Mouse (Mus musculus): ENCODE results near the gene Nfix.

- TF ChIP-seq CTCF (IDR thresholded peaks at IDR 0.05; ENCODE audit: borderline replicate concordance, control insufficient read depth, extremely low read depth, insufficient read depth, low read length, poor library complexity) (no peak), POLR2A (IDR thresholded peaks at IDR 0.05; ENCODE audit: control insufficient read depth, extremely low read depth, insufficient read depth, low read length, poor library complexity) (no peak)
Measured at GRCm38 (mm10) chr8:84658951-84659350, 141.2 kb downstream of the Nfix start.

Data from thymus, adult 2 months (tissue).